Mouse (Mus musculus) heart, embryonic 12.5 days (tissue): ENCODE measurements around the gene Olfr1418. TPM values are rescaled to one million over a fixed set of nuclear protein-coding genes. Genes with fewer than 3 reads are reported as not detected.

Source experiments
- ATAC-seq: fragments of 200-750 bp; cut with Nextera tagmentation; 2 replicates; pipeline ENCODE4 v1.8.0; 2017; ENCODE audit warnings: moderate TSS enrichment, moderate library complexity; ENCODE audit not compliant: insufficient number of reproducible peaks, low FRiP score
- H3K27ac ChIP-seq: fragments of 300-500 bp; sonication (generic); 2 replicates; pipeline ENCODE4 v1.5.1; 2016; ENCODE audit warnings: mild to moderate bottlenecking, moderate library complexity; ENCODE audit not compliant: poor library complexity, severe bottlenecking
- H3K27me3 ChIP-seq: fragments of 300-500 bp; sonication (generic); replicated peaks from 2 replicates; pipeline ENCODE4 v1.6.1; 2016; ENCODE audit warnings: mild to moderate bottlenecking, moderate library complexity
- H3K36me3 ChIP-seq: fragments of 300-500 bp; sonication (generic); 2 replicates; pipeline ENCODE4 v1.6.1; 2016; ENCODE audit warnings: mild to moderate bottlenecking, moderate library complexity
- H3K4me1 ChIP-seq: fragments of 300-500 bp; sonication (generic); replicated peaks from 2 replicates; pipeline ENCODE4 v1.6.1; 2016; ENCODE audit warnings: mild to moderate bottlenecking
- H3K4me2 ChIP-seq: fragments of 300-500 bp; sonication (generic); 2 replicates; pipeline ENCODE4 v1.6.1; 2016; ENCODE audit warnings: mild to moderate bottlenecking, moderate library complexity
- H3K4me3 ChIP-seq: fragments of 300-500 bp; sonication (generic); 2 replicates; pipeline ENCODE4 v1.5.1; 2016; ENCODE audit warnings: mild to moderate bottlenecking
- H3K9ac ChIP-seq: fragments of 300-500 bp; sonication (generic); 2 replicates; pipeline ENCODE4 v1.6.1; 2016; ENCODE audit warnings: mild to moderate bottlenecking, moderate library complexity
- H3K9me3 ChIP-seq: fragments of 300-500 bp; sonication (generic); replicated peaks from 2 replicates; pipeline ENCODE4 v1.6.1; 2016; ENCODE audit warnings: mild to moderate bottlenecking, moderate library complexity
- WGBS: fragments of 180-500 bp; shearing (Covaris S2); methylation state at CpG from one replicate; pipeline ENCODE4 v1.1.7; 2016; 5-methylcytosine and 5-hydroxymethylcytosine counted together
- polyA plus RNA-seq: library from polyadenylated mRNA; unstranded; fragments of >200 nt; fragmentation: Nextera tagmentation; extraction: Ambion mirVana; gene quantifications from 2 replicates; pipeline ENCODE4 v1.2.1, GENCODE M21; 2016

The Olfr1418 gene
- polyA plus RNA-seq, 1 experiment from 2014 or later, result not detected

- Histone ChIP-seq H3K27ac (no peak overlapping the region), H3K4me1 (peaks cover 4% of the 10 kb centered on the region; the same call in 1 of the 2 replicates), H3K27me3 (no peaks in the 10 kb centered on the region), H3K4me2 (peak overlapping the region; percentile 89), H3K9me3 (no peaks in the 10 kb centered on the region), H3K9ac (peak overlapping the region; percentile 57; the same call in 1 of the 2 replicates), H3K36me3 (no peaks in the 10 kb centered on the region), H3K4me3 (peak overlapping the region; percentile 63)
- ATAC-seq, result no peak
- WGBS, result 25% methylated on average over 6 of the region's 6 CpGs
Measured at GRCm38 (mm10) chr19:11820211-11820610, 40.7 kb downstream of the Olfr1418 start.

GRCm38 (mm10) chr19:11819800-11820199, 41.1 kb downstream of the Olfr1418 start:
- Histone ChIP-seq H3K27ac (no peak overlapping the region), H3K4me3 (peak overlapping the region; percentile 63), H3K9ac (peak overlapping the region; percentile 57), H3K4me2 (peak overlapping the region; percentile 89), H3K36me3 (no peaks in the 10 kb centered on the region), H3K9me3 (no peaks in the 10 kb centered on the region), H3K27me3 (no peaks in the 10 kb centered on the region), H3K4me1 (peaks cover 4% of the 10 kb centered on the region; the same call in 1 of the 2 replicates)
- ATAC-seq, result peak; percentile 76
- WGBS, result under 1% methylated on average over 15 of the region's 15 CpGs

GRCm38 (mm10) chr19:11819143-11819700, 41.6 kb downstream of the Olfr1418 start, which contains the start of gene Stx3:
Stx3 (minus strand) TSS chr19:11819403.
- peak within 1 kb of the TSS; percentile 63 for H3K4me3 ChIP-seq
- no peak for ATAC-seq
- peaks cover 4% of the 10 kb centered on the region; the same call in 1 of the 2 replicates for H3K4me1 ChIP-seq
- H3K9me3 ChIP-seq, result no peaks in the 10 kb centered on the region
- peak within 1 kb of the TSS; percentile 89 for H3K4me2 ChIP-seq
- peak within 1 kb of the TSS; percentile 77 for H3K9ac ChIP-seq
- H3K27me3 ChIP-seq, result no peaks in the 10 kb centered on the region
- WGBS, result under 1% methylated on average over 20 of the region's 20 CpGs
- H3K27ac ChIP-seq, result no peak within 1 kb of the TSS
- no peaks in the 10 kb centered on the region for H3K36me3 ChIP-seq

- peak overlapping the region; percentile 63 for H3K4me3 ChIP-seq
- WGBS, result 1% methylated on average over 73 of the region's 83 CpGs
- no peak overlapping the region for H3K27ac ChIP-seq
- peaks cover 8% of the 10 kb centered on the region for H3K4me1 ChIP-seq
- H3K9ac ChIP-seq, result peak overlapping the region; percentile 77
- peak overlapping the region; percentile 89 for H3K4me2 ChIP-seq
- no peaks in the 10 kb centered on the region for H3K27me3 ChIP-seq
- peak; percentile 74 for ATAC-seq
- no peaks in the 10 kb centered on the region for H3K36me3 ChIP-seq
- H3K9me3 ChIP-seq, result no peaks in the 10 kb centered on the region
Measured at GRCm38 (mm10) chr19:11818199-11819142, 42.4 kb downstream of the Olfr1418 start.

GRCm38 (mm10) chr19:11817586-11817985, 43.3 kb downstream of the Olfr1418 start:
- peaks cover 12% of the 10 kb centered on the region for H3K4me1 ChIP-seq
- no peaks in the 10 kb centered on the region for H3K27me3 ChIP-seq
- no peak overlapping the region for H3K27ac ChIP-seq
- no peak for ATAC-seq
- peak overlapping the region; percentile 63; the same call in 1 of the 2 replicates for H3K4me3 ChIP-seq
- H3K36me3 ChIP-seq, result no peaks in the 10 kb centered on the region
- no peaks in the 10 kb centered on the region for H3K9me3 ChIP-seq
- 17% methylated on average over 5 of the region's 5 CpGs for WGBS
- H3K4me2 ChIP-seq, result peak overlapping the region; percentile 89
- H3K9ac ChIP-seq, result no peak overlapping the region

GRCm38 (mm10) chr19:11816706-11817105, 44.2 kb downstream of the Olfr1418 start:
- H3K9me3 ChIP-seq, result no peaks in the 10 kb centered on the region
- H3K36me3 ChIP-seq, result no peaks in the 10 kb centered on the region
- H3K4me3 ChIP-seq, result no peak overlapping the region
- no peak overlapping the region for H3K27ac ChIP-seq
- peaks cover 15% of the 10 kb centered on the region for H3K4me1 ChIP-seq
- WGBS, result 30% methylated on average over 6 of the region's 6 CpGs
- H3K4me2 ChIP-seq, result no peak overlapping the region
- no peak overlapping the region for H3K9ac ChIP-seq
- no peak for ATAC-seq
- H3K27me3 ChIP-seq, result no peaks in the 10 kb centered on the region

- Histone ChIP-seq H3K27me3 (no peaks in the 10 kb centered on the region), H3K9ac (no peak overlapping the region), H3K27ac (no peak overlapping the region), H3K36me3 (no peaks in the 10 kb centered on the region), H3K4me1 (peaks cover 15% of the 10 kb centered on the region), H3K9me3 (no peaks in the 10 kb centered on the region), H3K4me2 (no peak overlapping the region), H3K4me3 (no peak overlapping the region)
- 65% methylated on average over 6 of the region's 6 CpGs for WGBS
- ATAC-seq, result no peak
Measured at GRCm38 (mm10) chr19:11814742-11815333, 46.0 kb downstream of the Olfr1418 start.

GRCm38 (mm10) chr19:11813649-11814048, 47.2 kb downstream of the Olfr1418 start:
- H3K36me3 ChIP-seq, result no peaks in the 10 kb centered on the region
- H3K4me1 ChIP-seq, result peaks cover 15% of the 10 kb centered on the region
- H3K4me3 ChIP-seq, result no peak overlapping the region
- WGBS, result 15% methylated on average over 8 of the region's 8 CpGs
- no peak overlapping the region for H3K4me2 ChIP-seq
- H3K9me3 ChIP-seq, result no peaks in the 10 kb centered on the region
- no peak overlapping the region for H3K9ac ChIP-seq
- peak; percentile 52; the same call in 1 of the 2 replicates for ATAC-seq
- H3K27me3 ChIP-seq, result no peaks in the 10 kb centered on the region
- H3K27ac ChIP-seq, result 0 out of 2 replicates have a peak overlapping the region, but pooled peaks have one; percentile 3

- Histone ChIP-seq H3K27ac (peak overlapping the region; percentile 6; the same call in 1 of the 2 replicates), H3K4me3 (no peak overlapping the region), H3K9me3 (no peaks in the 10 kb centered on the region), H3K27me3 (no peaks in the 10 kb centered on the region), H3K9ac (no peak overlapping the region), H3K36me3 (no peaks in the 10 kb centered on the region), H3K4me2 (no peak overlapping the region), H3K4me1 (peaks cover 15% of the 10 kb centered on the region)
- WGBS, result 66% methylated on average over 4 of the region's 4 CpGs
- ATAC-seq, result no peak
Measured at GRCm38 (mm10) chr19:11813136-11813535, 47.7 kb downstream of the Olfr1418 start.

- WGBS, result 40% methylated on average over 5 of the region's 5 CpGs
- Histone ChIP-seq H3K9ac (no peak overlapping the region), H3K4me2 (no peak overlapping the region), H3K4me1 (peaks cover 12% of the 10 kb centered on the region), H3K9me3 (no peaks in the 10 kb centered on the region), H3K27ac (no peak overlapping the region), H3K4me3 (no peak overlapping the region), H3K36me3 (no peaks in the 10 kb centered on the region), H3K27me3 (no peaks in the 10 kb centered on the region)
- ATAC-seq, result peak; percentile 66; the same call in 1 of the 2 replicates
Measured at GRCm38 (mm10) chr19:11811688-11812365, 49.0 kb downstream of the Olfr1418 start.
